In genomic region chr10:18965601-18966000, GRCm38 (mm10) we compare ENCODE assay signal across 19 mouse cellular contexts. TPM values are rescaled to one million over a fixed set of nuclear protein-coding genes. Genes with fewer than 3 reads are reported as not detected.
A peak's percentile ranks its signal among the peaks of the same experiment; 100 is the strongest.
DNase-seq lines count a peak whose midpoint lies in the region; ATAC-seq and TF ChIP-seq lines count a peak whose summit lies in the region.
"Had no signal": no experiment of that assay in that cellular context is flagged by ENCODE, and none has a peak within 500 bp of the region (broad histone marks: within the 10 kb centered on the region; RNA-seq: fewer than 3 reads in every experiment).

No protein-coding gene starts in this region.

- peaks cover 0 to 2% of the 10 kb centered on the region in 2 experiments for H3K36me3 ChIP-seq in CH12.LX (replicated peaks in 1 of 2; ENCODE audit: control insufficient read depth in 1 of 2, insufficient read depth in 1 of 2, low read length in 1 of 2)
- H3K36me3 ChIP-seq in hindbrain, embryonic 13.5 days: no peaks in the 10 kb centered on the region
- H3K36me3 ChIP-seq: embryonic facial prominence, embryonic 12.5 days; forebrain, embryonic 12.5 days; heart, embryonic 15.5 days; hindbrain, embryonic 10.5 days; hindbrain, embryonic 15.5 days had no signal

- peaks cover 26 to 65% of the 10 kb centered on the region in 2 experiments for H3K4me1 ChIP-seq in CH12.LX (ENCODE audit: control insufficient read depth in 1 of 2, insufficient read depth in 2 of 2)
- H3K4me1 ChIP-seq in hindbrain, embryonic 13.5 days (replicated peaks): no peaks in the 10 kb centered on the region
- H3K4me1 ChIP-seq: embryonic facial prominence, embryonic 12.5 days; forebrain, embryonic 12.5 days; heart, embryonic 15.5 days; hindbrain, embryonic 15.5 days had no signal

- TF ChIP-seq POLR2A in CH12.LX (IDR thresholded peaks at IDR 0.05; ENCODE audit: low read depth, low read length): no peak

- 87% methylated on average over 4 of the region's 4 CpGs for WGBS in hindbrain, embryonic 13.5 days

- no peak for TF ChIP-seq EP300 in CH12.LX (IDR thresholded peaks at IDR 0.05; ENCODE audit: low read length)

- DNase-seq in adrenal gland, postnatal 14 days: peak; percentile 29
- no peak for DNase-seq in adrenal gland, postnatal 25 days
- DNase-seq in CH12.LX (ENCODE audit: extremely low read depth): no peak
- DNase-seq in gastrocnemius, adult 18-20 months (ENCODE audit: low spot score): peak; percentile 62
- DNase-seq in gastrocnemius, postnatal 25 days: peak; percentile 36
- DNase-seq in ovary, postnatal 36 days (ENCODE audit: low spot score): no peak
- DNase-seq in urinary bladder, postnatal 36 days (ENCODE audit: low spot score in 2 of 2): no peak
- DNase-seq: cerebellum, adult 8-10 months; cerebellum, postnatal 14 days; embryo, embryonic 11 days had no signal

- peak overlapping the region; percentile 47; the same call in 1 of the 2 replicates for H3K9ac ChIP-seq in CH12.LX (ENCODE audit: insufficient read depth, low read depth)
- no peak overlapping the region for H3K9ac ChIP-seq in hindbrain, embryonic 13.5 days
- H3K9ac ChIP-seq: embryonic facial prominence, embryonic 12.5 days; forebrain, embryonic 12.5 days; heart, embryonic 15.5 days; hindbrain, embryonic 15.5 days had no signal

- no peak for TF ChIP-seq CTCF in CH12.LX (conservative IDR thresholded peaks at IDR 0.05 in 1 of 2, IDR thresholded peaks at IDR 0.05 in 1 of 2; ENCODE audit: low read depth in 2 of 2, low read length in 2 of 2)

- H3K4me3 ChIP-seq in CH12.LX (replicated peaks in 1 of 3; ENCODE audit: low read depth in 2 of 3, low read length in 2 of 3, poor library complexity in 1 of 3): no peak overlapping the region
- no peak overlapping the region for H3K4me3 ChIP-seq in hindbrain, embryonic 13.5 days
- H3K4me3 ChIP-seq: embryonic facial prominence, embryonic 12.5 days; forebrain, embryonic 12.5 days; heart, embryonic 15.5 days; hindbrain, embryonic 10.5 days; hindbrain, embryonic 15.5 days had no signal

- H3K9me3 ChIP-seq in CH12.LX (replicated peaks; ENCODE audit: low read length): peaks cover 9% of the 10 kb centered on the region
- no peaks in the 10 kb centered on the region for H3K9me3 ChIP-seq in hindbrain, embryonic 13.5 days
- H3K9me3 ChIP-seq: embryonic facial prominence, embryonic 12.5 days; forebrain, embryonic 12.5 days; heart, embryonic 15.5 days; hindbrain, embryonic 10.5 days; hindbrain, embryonic 15.5 days had no signal

- H3K27me3 ChIP-seq in CH12.LX (replicated peaks): no peaks in the 10 kb centered on the region
- no peaks in the 10 kb centered on the region for H3K27me3 ChIP-seq in hindbrain, embryonic 13.5 days
- H3K27me3 ChIP-seq: embryonic facial prominence, embryonic 12.5 days; forebrain, embryonic 12.5 days; heart, embryonic 15.5 days; hindbrain, embryonic 15.5 days had no signal

- in situ Hi-C loops in CH12.LX (cut with MboI; ENCODE audit: low pct_ligation_motif_present, low pct_unique_long_range_greater_than_20kb, low sequenced_read_pairs): no loop called here

- H3K4me2 ChIP-seq in CH12.LX (ENCODE audit: insufficient read depth, low read depth, poor library complexity, severe bottlenecking): peak overlapping the region; percentile 92
- no peak overlapping the region for H3K4me2 ChIP-seq in hindbrain, embryonic 13.5 days
- H3K4me2 ChIP-seq: embryonic facial prominence, embryonic 12.5 days; forebrain, embryonic 12.5 days; heart, embryonic 11.5 days; heart, embryonic 15.5 days; hindbrain, embryonic 15.5 days had no signal

- ATAC-seq in hindbrain, embryonic 13.5 days (ENCODE audit: low FRiP score): no peak
- ATAC-seq: forebrain, embryonic 16.5 days; intestine, postnatal 0 days had no signal

- no peak for TF ChIP-seq RAD21 in CH12.LX (IDR thresholded peaks at IDR 0.05; ENCODE audit: low read depth, low read length)

- dilution Hi-C loops in CH12.LX (cut with MboI; ENCODE audit: extremely low pct_ligation_motif_present, extremely low pct_unique_long_range_greater_than_20kb, low sequenced_read_pairs): no loop called here

- H3K79me2 ChIP-seq in CH12.LX (replicated peaks; ENCODE audit: control insufficient read depth, extremely low read depth, insufficient read depth, poor library complexity, severe bottlenecking): no peaks in the 10 kb centered on the region

- H3K27ac ChIP-seq in CH12.LX (ENCODE audit: insufficient read depth, low read depth): peak overlapping the region; percentile 18; the same call in 1 of the 2 replicates
- H3K27ac ChIP-seq in hindbrain, embryonic 13.5 days: no peak overlapping the region
- H3K27ac ChIP-seq: embryonic facial prominence, embryonic 12.5 days; forebrain, embryonic 12.5 days; heart, embryonic 15.5 days; hindbrain, embryonic 10.5 days; hindbrain, embryonic 15.5 days had no signal

TF ChIP-seq in CH12.LX, 34 proteins besides CTCF, POLR2A, EP300 and RAD21:
- TF ChIP-seq GABPA (IDR thresholded peaks at IDR 0.05; ENCODE audit: insufficient replicate concordance, low read depth, low read length) (no peak), UBTF (IDR thresholded peaks at IDR 0.05; ENCODE audit: low read depth, low read length) (no peak), USF1 (IDR thresholded peaks at IDR 0.05; ENCODE audit: low read depth, low read length) (no peak)

RNA-seq across cellular contexts. Expression of gene Tnfaip3, which starts 49.9 kb away (rescaled TPM):
- 4.7 and 10.3 TPM in 2 replicates for total RNA-seq in adrenal gland, postnatal 14 days (2021)
- 3.3 and 6.5 TPM in 2 replicates for total RNA-seq in adrenal gland, postnatal 25 days (2021)
- total RNA-seq in CH12.LX (2012; rRNA removed) (65.3 and 95.3 TPM in 2 replicates), CH12.LX (2014; rRNA removed) (38.8 and 51.7 TPM in 2 replicates)
- polyA plus RNA-seq in CH12.LX (2012; ENCODE audit: insufficient read length, low read depth): 21.4 and 24.6 TPM in 2 replicates
- total RNA-seq in gastrocnemius, adult 18-20 months (2021): 1 to 10 TPM; 1.3 to 1.7 TPM
- 1 to 10 TPM; 2.2 to 2.7 TPM for total RNA-seq in gastrocnemius, postnatal 25 days (2021)
- polyA plus RNA-seq in hindbrain, embryonic 13.5 days (2015; fragmentation: Nextera tagmentation; extraction: Ambion mirVana): 1.9 and 2.1 TPM in 2 replicates

Comparison
In these comparisons a context has a peak if more than half of its experiments do, and no peak if none do; other contexts are left out.
1. DNase-seq: peak in adrenal gland, postnatal 14 days (single experiment), gastrocnemius, adult 18-20 months (single experiment) and gastrocnemius, postnatal 25 days (single experiment); none in adrenal gland, postnatal 25 days (single experiment), CH12.LX (single experiment), ovary, postnatal 36 days (single experiment) and urinary bladder, postnatal 36 days (0 of 2).